Mouse (Mus musculus) kidney, embryonic 15.5 days (tissue): ENCODE results near the gene Lrig2. TPM values are rescaled to one million over a fixed set of nuclear protein-coding genes. Genes with fewer than 3 reads are reported as not detected.

ENCODE experiments used
- ATAC-seq: fragments of 200-750 bp; cut with Nextera tagmentation; replicated peaks from 2 replicates; pipeline ENCODE4 v1.8.0; 2017; ENCODE audit warnings: moderate TSS enrichment; ENCODE audit not compliant: low FRiP score
- H3K27ac ChIP-seq: fragments of 300-500 bp; sonication (generic); 2 replicates; pipeline ENCODE4 v1.5.1; 2015; ENCODE audit warnings: mild to moderate bottlenecking, inconsistent platforms
- H3K27me3 ChIP-seq: fragments of 300-500 bp; sonication (generic); 2 replicates; pipeline ENCODE4 v1.6.1; 2015; ENCODE audit warnings: inconsistent platforms
- H3K36me3 ChIP-seq: fragments of 300-500 bp; sonication (generic); 2 replicates; pipeline ENCODE4 v1.6.1; 2015; ENCODE audit warnings: inconsistent platforms
- H3K4me1 ChIP-seq: fragments of 300-500 bp; sonication (generic); 2 replicates; pipeline ENCODE4 v1.6.1; 2015; ENCODE audit warnings: inconsistent platforms
- H3K4me2 ChIP-seq: fragments of 300-500 bp; sonication (generic); 2 replicates; pipeline ENCODE4 v1.6.1; 2015; ENCODE audit warnings: moderate library complexity, mild to moderate bottlenecking, inconsistent platforms
- H3K4me3 ChIP-seq: fragments of 300-500 bp; sonication (generic); replicated peaks from 2 replicates; pipeline ENCODE4 v1.5.1; 2015; ENCODE audit warnings: mild to moderate bottlenecking, inconsistent platforms
- H3K9ac ChIP-seq: fragments of 300-500 bp; sonication (generic); 2 replicates; pipeline ENCODE4 v1.6.1; 2015; ENCODE audit warnings: mild to moderate bottlenecking, inconsistent platforms
- H3K9me3 ChIP-seq: fragments of 300-500 bp; sonication (generic); replicated peaks from 2 replicates; pipeline ENCODE4 v1.6.1; 2016; ENCODE audit warnings: inconsistent platforms
- WGBS: fragments of 180-500 bp; shearing (Covaris S2); methylation state at CpG from one replicate; pipeline ENCODE4 v1.1.7; 2015; ENCODE audit warnings: mixed read lengths; 5-methylcytosine and 5-hydroxymethylcytosine counted together
- polyA plus RNA-seq: library from polyadenylated mRNA; unstranded; fragments of >200 nt; fragmentation: Nextera tagmentation; extraction: Ambion mirVana; gene quantifications from 2 replicates; pipeline ENCODE4 v1.2.1, GENCODE M21; 2015

The Lrig2 gene
- polyA plus RNA-seq, 1 experiment from 2014 or later = 16.9 TPM

GRCm38 (mm10) chr3:104525516-104525915 lies 13.8 kb upstream of the Lrig2 start:
- Histone ChIP-seq H3K4me1 (peaks cover 15% of the 10 kb centered on the region), H3K27me3 (no peaks in the 10 kb centered on the region), H3K4me2 (no peak overlapping the region), H3K9ac (no peak overlapping the region), H3K36me3 (no peaks in the 10 kb centered on the region), H3K9me3 (no peaks in the 10 kb centered on the region), H3K4me3 (no peak overlapping the region), H3K27ac (no peak overlapping the region)
- no peak for ATAC-seq
- 52% methylated on average over 2 of the region's 2 CpGs for WGBS

- Histone ChIP-seq H3K4me2 (no peak overlapping the region), H3K27me3 (no peaks in the 10 kb centered on the region), H3K27ac (no peak overlapping the region), H3K36me3 (no peaks in the 10 kb centered on the region), H3K4me1 (peaks cover 15% of the 10 kb centered on the region), H3K9ac (no peak overlapping the region), H3K9me3 (no peaks in the 10 kb centered on the region), H3K4me3 (no peak overlapping the region)
- 85% methylated on average over 1 of the region's 1 CpGs for WGBS
- no peak for ATAC-seq
Measured at GRCm38 (mm10) chr3:104525029-104525428, 13.3 kb upstream of the Lrig2 start.

GRCm38 (mm10) chr3:104523333-104523871 lies 11.7 kb upstream of the Lrig2 start:
- Histone ChIP-seq H3K36me3 (no peaks in the 10 kb centered on the region), H3K4me2 (no peak overlapping the region), H3K9me3 (no peaks in the 10 kb centered on the region), H3K9ac (no peak overlapping the region), H3K4me1 (peaks cover 15% of the 10 kb centered on the region), H3K27ac (peak overlapping the region; percentile 78), H3K4me3 (no peak overlapping the region), H3K27me3 (no peaks in the 10 kb centered on the region)
- peak; percentile 83 for ATAC-seq
- 45% methylated on average over 4 of the region's 4 CpGs for WGBS

- H3K4me1 ChIP-seq = peaks cover 15% of the 10 kb centered on the region
- WGBS = 41% methylated on average over 3 of the region's 3 CpGs
- no peak for ATAC-seq
Measured at GRCm38 (mm10) chr3:104521341-104521924, 9.7 kb upstream of the Lrig2 start.

GRCm38 (mm10) chr3:104520471-104520870 lies 8.8 kb upstream of the Lrig2 start:
- no peaks in the 10 kb centered on the region for H3K9me3 ChIP-seq
- no peaks in the 10 kb centered on the region for H3K36me3 ChIP-seq
- no peaks in the 10 kb centered on the region for H3K27me3 ChIP-seq
- 59% methylated on average over 3 of the region's 3 CpGs for WGBS
- no peak for ATAC-seq
- no peak overlapping the region for H3K9ac ChIP-seq
- H3K4me1 ChIP-seq = peaks cover 15% of the 10 kb centered on the region
- H3K4me2 ChIP-seq = no peak overlapping the region
- H3K4me3 ChIP-seq = no peak overlapping the region
- no peak overlapping the region for H3K27ac ChIP-seq

More at GRCm38 (mm10) chr3:104521341-104521924, 9.7 kb upstream of the Lrig2 start:
- no peaks in the 10 kb centered on the region for H3K9me3 ChIP-seq
- no peak overlapping the region for H3K4me3 ChIP-seq
- no peaks in the 10 kb centered on the region for H3K36me3 ChIP-seq
- no peak overlapping the region for H3K9ac ChIP-seq
- H3K4me2 ChIP-seq = no peak overlapping the region
- no peaks in the 10 kb centered on the region for H3K27me3 ChIP-seq
- no peak overlapping the region for H3K27ac ChIP-seq

- H3K27me3 ChIP-seq = no peaks in the 10 kb centered on the region
Measured at GRCm38 (mm10) chr3:104518931-104519330, 7.2 kb upstream of the Lrig2 start.

GRCm38 (mm10) chr3:104518411-104518810 lies 6.7 kb upstream of the Lrig2 start:
- Histone ChIP-seq H3K36me3 (no peaks in the 10 kb centered on the region), H3K4me1 (peaks cover 7% of the 10 kb centered on the region), H3K9me3 (no peaks in the 10 kb centered on the region), H3K4me3 (no peak overlapping the region), H3K4me2 (no peak overlapping the region), H3K27me3 (no peaks in the 10 kb centered on the region), H3K27ac (no peak overlapping the region), H3K9ac (no peak overlapping the region)
- WGBS = 87% methylated on average over 3 of the region's 3 CpGs
- ATAC-seq = no peak

More at GRCm38 (mm10) chr3:104518931-104519330, 7.2 kb upstream of the Lrig2 start:
- H3K9me3 ChIP-seq = no peaks in the 10 kb centered on the region
- no peak overlapping the region for H3K9ac ChIP-seq
- H3K4me2 ChIP-seq = no peak overlapping the region
- no peaks in the 10 kb centered on the region for H3K36me3 ChIP-seq
- peaks cover 12% of the 10 kb centered on the region for H3K4me1 ChIP-seq
- no peak overlapping the region for H3K27ac ChIP-seq
- no peak for ATAC-seq
- H3K4me3 ChIP-seq = no peak overlapping the region
- 57% methylated on average over 6 of the region's 6 CpGs for WGBS

GRCm38 (mm10) chr3:104517161-104517560 lies 5.4 kb upstream of the Lrig2 start:
- Histone ChIP-seq H3K4me1 (peaks cover 9% of the 10 kb centered on the region; the same call in 1 of the 2 replicates), H3K9ac (no peak overlapping the region), H3K36me3 (no peaks in the 10 kb centered on the region), H3K27ac (no peak overlapping the region), H3K4me3 (no peak overlapping the region), H3K4me2 (no peak overlapping the region), H3K27me3 (no peaks in the 10 kb centered on the region), H3K9me3 (no peaks in the 10 kb centered on the region)
- ATAC-seq = no peak
- WGBS = 86% methylated on average over 5 of the region's 5 CpGs

GRCm38 (mm10) chr3:104514510-104514909 lies 2.8 kb upstream of the Lrig2 start:
- no peak for ATAC-seq
- Histone ChIP-seq H3K27me3 (no peaks in the 10 kb centered on the region), H3K9ac (no peak overlapping the region), H3K4me3 (no peak overlapping the region), H3K4me2 (no peak overlapping the region), H3K36me3 (no peaks in the 10 kb centered on the region), H3K27ac (no peak overlapping the region), H3K9me3 (no peaks in the 10 kb centered on the region), H3K4me1 (peaks cover 14% of the 10 kb centered on the region; the same call in 1 of the 2 replicates)
- WGBS = 74% methylated on average over 2 of the region's 2 CpGs

GRCm38 (mm10) chr3:104512424-104512748 lies 668 bp upstream of the Lrig2 start:
- Histone ChIP-seq H3K27me3 (no peaks in the 10 kb centered on the region), H3K4me2 (peak overlapping the region; percentile 78), H3K4me1 (peaks cover 21% of the 10 kb centered on the region; the same call in 1 of the 2 replicates), H3K9me3 (no peaks in the 10 kb centered on the region), H3K4me3 (peak overlapping the region; percentile 96), H3K27ac (peak overlapping the region; percentile 99), H3K9ac (peak overlapping the region; percentile 54), H3K36me3 (no peaks in the 10 kb centered on the region)
- 25% methylated on average over 5 of the region's 5 CpGs for WGBS
- no peak for ATAC-seq

- Histone ChIP-seq H3K27ac (peak overlapping the region; percentile 99), H3K4me1 (peaks cover 21% of the 10 kb centered on the region; the same call in 1 of the 2 replicates), H3K4me3 (peak overlapping the region; percentile 96), H3K9ac (peak overlapping the region; percentile 87), H3K27me3 (no peaks in the 10 kb centered on the region), H3K9me3 (no peaks in the 10 kb centered on the region), H3K36me3 (no peaks in the 10 kb centered on the region), H3K4me2 (peak overlapping the region; percentile 78)
- peak; percentile 27 for ATAC-seq
- under 1% methylated on average over 14 of the region's 14 CpGs for WGBS
Measured at GRCm38 (mm10) chr3:104510771-104511429, 818 bp downstream of the Lrig2 start.

GRCm38 (mm10) chr3:104501648-104502047 lies 10.1 kb downstream of the Lrig2 start:
- 70% methylated on average over 2 of the region's 2 CpGs for WGBS
- Histone ChIP-seq H3K9ac (no peak overlapping the region), H3K9me3 (no peaks in the 10 kb centered on the region), H3K36me3 (peaks cover 8% of the 10 kb centered on the region), H3K27me3 (no peaks in the 10 kb centered on the region), H3K4me1 (0 out of 2 replicates have a peak, but pooled peaks cover 6% of the 10 kb centered on the region), H3K27ac (no peak overlapping the region), H3K4me3 (no peak overlapping the region), H3K4me2 (no peak overlapping the region)
- no peak for ATAC-seq
